28 mouse cellular contexts compared by ENCODE assay signal in genomic region chr3:139442170-139442569, GRCm38 (mm10).
A peak's percentile ranks its signal among the peaks of the same experiment; 100 is the strongest.
DNase-seq lines count a peak whose midpoint lies in the region; ATAC-seq lines count a peak whose summit lies in the region.
"Had no signal": no experiment of that assay in that cellular context is flagged by ENCODE, and none has a peak within 500 bp of the region (broad histone marks: within the 10 kb centered on the region; RNA-seq: fewer than 3 reads in every experiment).

No protein-coding gene starts in this region.

- H3K27ac ChIP-seq in forebrain, embryonic 14.5 days (ENCODE audit: low read depth, low read length) = no peak overlapping the region
- no peak overlapping the region for H3K27ac ChIP-seq in forebrain, embryonic 15.5 days (replicated peaks)
- no peak overlapping the region for H3K27ac ChIP-seq in heart, embryonic 11.5 days (ENCODE audit: low read depth, low read length)
- peak overlapping the region; percentile 19 to 62; a peak in 1 of 4 replicates for H3K27ac ChIP-seq in heart, embryonic 14.5 days (replicated peaks in 1 of 2; ENCODE audit: control insufficient read depth in 1 of 2, insufficient read depth in 1 of 2, low read depth in 2 of 2, low read length in 2 of 2)
- H3K27ac ChIP-seq in hindbrain, embryonic 13.5 days = no peak overlapping the region
- H3K27ac ChIP-seq: embryonic facial prominence, embryonic 13.5 days; forebrain, embryonic 10.5 days; heart, embryonic 10.5 days; hindbrain, embryonic 12.5 days; intestine, embryonic 15.5 days; kidney, embryonic 15.5 days had no signal

- no peaks in the 10 kb centered on the region for H3K36me3 ChIP-seq in forebrain, embryonic 14.5 days (ENCODE audit: control insufficient read depth, insufficient read depth, low read length)
- no peaks in the 10 kb centered on the region for H3K36me3 ChIP-seq in forebrain, embryonic 15.5 days
- H3K36me3 ChIP-seq in heart, embryonic 11.5 days (ENCODE audit: control insufficient read depth, insufficient read depth, low read length) = no peaks in the 10 kb centered on the region
- no peaks in the 10 kb centered on the region for H3K36me3 ChIP-seq in heart, embryonic 14.5 days (ENCODE audit: control insufficient read depth, insufficient read depth, low read length)
- no peaks in the 10 kb centered on the region for H3K36me3 ChIP-seq in hindbrain, embryonic 13.5 days
- H3K36me3 ChIP-seq: embryonic facial prominence, embryonic 13.5 days; forebrain, embryonic 10.5 days; G1E; heart, embryonic 10.5 days; hindbrain, embryonic 12.5 days; intestine, embryonic 15.5 days; kidney, embryonic 15.5 days had no signal

- WGBS in forebrain, embryonic 14.5 days = 58% methylated on average over 7 of the region's 7 CpGs
- 59% methylated on average over 7 of the region's 7 CpGs for WGBS in forebrain, embryonic 15.5 days
- 54% methylated on average over 7 of the region's 7 CpGs for WGBS in heart, embryonic 11.5 days (ENCODE audit: insufficient replicate concordance)
- WGBS in heart, embryonic 14.5 days = 17% methylated on average over 7 of the region's 7 CpGs
- WGBS in hindbrain, embryonic 13.5 days = 76% methylated on average over 7 of the region's 7 CpGs

- H3K9ac ChIP-seq in forebrain, embryonic 14.5 days (ENCODE audit: low read length) = no peak overlapping the region
- no peak overlapping the region for H3K9ac ChIP-seq in forebrain, embryonic 15.5 days (replicated peaks)
- H3K9ac ChIP-seq in heart, embryonic 11.5 days (ENCODE audit: low read depth, low read length) = no peak overlapping the region
- no peak overlapping the region for H3K9ac ChIP-seq in heart, embryonic 14.5 days (ENCODE audit: low read length)
- H3K9ac ChIP-seq in hindbrain, embryonic 13.5 days = no peak overlapping the region
- H3K9ac ChIP-seq: embryonic facial prominence, embryonic 13.5 days; hindbrain, embryonic 12.5 days; intestine, embryonic 15.5 days; kidney, embryonic 15.5 days had no signal

- H3K4me1 ChIP-seq in forebrain, embryonic 14.5 days (ENCODE audit: control insufficient read depth, insufficient read depth, low read length) = 0 out of 2 replicates have a peak, but pooled peaks cover 2% of the 10 kb centered on the region
- no peaks in the 10 kb centered on the region for H3K4me1 ChIP-seq in forebrain, embryonic 15.5 days
- peaks cover 4% of the 10 kb centered on the region; the same call in 1 of the 2 replicates for H3K4me1 ChIP-seq in heart, embryonic 11.5 days (ENCODE audit: control insufficient read depth, insufficient read depth, low read length)
- peaks cover 0 to 6% of the 10 kb centered on the region in 2 experiments; a peak in 2 of 4 replicates for H3K4me1 ChIP-seq in heart, embryonic 14.5 days (ENCODE audit: control insufficient read depth in 2 of 2, insufficient read depth in 2 of 2, low read length in 2 of 2)
- no peaks in the 10 kb centered on the region for H3K4me1 ChIP-seq in hindbrain, embryonic 13.5 days (replicated peaks)
- H3K4me1 ChIP-seq: embryonic facial prominence, embryonic 13.5 days; forebrain, embryonic 10.5 days; heart, embryonic 10.5 days; hindbrain, embryonic 12.5 days; intestine, embryonic 15.5 days; kidney, embryonic 15.5 days had no signal

- peak; percentile 32 for DNase-seq in forebrain, embryonic 14.5 days (ENCODE audit: low spot score)
- no peak for DNase-seq in heart, adult 8-10 months (ENCODE audit: low spot score)
- no peak for DNase-seq in heart, postnatal 25 days (ENCODE audit: low spot score)
- DNase-seq: adrenal gland, postnatal 10 days; adrenal gland, postnatal 36 days; B cell, adult 2 months; cerebellum, adult 11 months; cerebellum, adult 2 months; cerebellum, adult 9-11 months; cerebellum, postnatal 25 days; gastrocnemius, postnatal 10 days; gastrocnemius, postnatal 36 days; kidney, adult 11 months; kidney, adult 8-10 months had no signal

- no peaks in the 10 kb centered on the region for H3K27me3 ChIP-seq in forebrain, embryonic 14.5 days (replicated peaks; ENCODE audit: control insufficient read depth, insufficient read depth, low read length)
- no peaks in the 10 kb centered on the region for H3K27me3 ChIP-seq in forebrain, embryonic 15.5 days
- H3K27me3 ChIP-seq in heart, embryonic 11.5 days (ENCODE audit: control insufficient read depth, insufficient read depth, low read length) = no peaks in the 10 kb centered on the region
- H3K27me3 ChIP-seq in heart, embryonic 14.5 days (ENCODE audit: control insufficient read depth, insufficient read depth, low read length) = no peaks in the 10 kb centered on the region
- H3K27me3 ChIP-seq in hindbrain, embryonic 13.5 days = no peaks in the 10 kb centered on the region
- H3K27me3 ChIP-seq: CH12.LX; embryonic facial prominence, embryonic 13.5 days; hindbrain, embryonic 12.5 days; intestine, embryonic 15.5 days; kidney, embryonic 15.5 days had no signal

- no peak overlapping the region for H3K4me2 ChIP-seq in forebrain, embryonic 14.5 days (ENCODE audit: low read length)
- no peak overlapping the region for H3K4me2 ChIP-seq in forebrain, embryonic 15.5 days (replicated peaks)
- H3K4me2 ChIP-seq in heart, embryonic 11.5 days = no peak overlapping the region
- H3K4me2 ChIP-seq in heart, embryonic 14.5 days (ENCODE audit: low read length) = peak overlapping the region; percentile 21; the same call in 1 of the 2 replicates
- no peak overlapping the region for H3K4me2 ChIP-seq in hindbrain, embryonic 13.5 days
- H3K4me2 ChIP-seq: embryonic facial prominence, embryonic 13.5 days; hindbrain, embryonic 12.5 days; intestine, embryonic 15.5 days; kidney, embryonic 15.5 days had no signal

- H3K4me3 ChIP-seq in forebrain, embryonic 14.5 days (ENCODE audit: low read depth, low read length) = no peak overlapping the region
- H3K4me3 ChIP-seq in forebrain, embryonic 15.5 days = no peak overlapping the region
- H3K4me3 ChIP-seq in heart, embryonic 11.5 days (ENCODE audit: low read depth, low read length) = no peak overlapping the region
- no peak overlapping the region for H3K4me3 ChIP-seq in heart, embryonic 14.5 days (ENCODE audit: control insufficient read depth in 1 of 2, insufficient read depth in 1 of 2, low read depth in 1 of 2, low read length in 2 of 2)
- no peak overlapping the region for H3K4me3 ChIP-seq in hindbrain, embryonic 13.5 days
- H3K4me3 ChIP-seq: embryonic facial prominence, embryonic 13.5 days; forebrain, embryonic 10.5 days; heart, embryonic 10.5 days; hindbrain, embryonic 12.5 days; intestine, embryonic 15.5 days; kidney, embryonic 15.5 days had no signal

- no peaks in the 10 kb centered on the region for H3K9me3 ChIP-seq in forebrain, embryonic 14.5 days (replicated peaks; ENCODE audit: control insufficient read depth, low read length)
- H3K9me3 ChIP-seq in forebrain, embryonic 15.5 days = no peaks in the 10 kb centered on the region
- H3K9me3 ChIP-seq in heart, embryonic 11.5 days (replicated peaks; ENCODE audit: control insufficient read depth, low read length) = no peaks in the 10 kb centered on the region
- H3K9me3 ChIP-seq in heart, embryonic 14.5 days (ENCODE audit: control insufficient read depth, low read length) = no peaks in the 10 kb centered on the region
- no peaks in the 10 kb centered on the region for H3K9me3 ChIP-seq in hindbrain, embryonic 13.5 days
- H3K9me3 ChIP-seq: embryonic facial prominence, embryonic 13.5 days; forebrain, embryonic 10.5 days; G1E; heart, embryonic 10.5 days; hindbrain, embryonic 12.5 days; intestine, embryonic 15.5 days; kidney, embryonic 15.5 days had no signal

- intact Hi-C loops in heart, postnatal 25 days (cut with DNase I) = no loop called here

- ATAC-seq in forebrain, embryonic 14.5 days = no peak
- ATAC-seq in forebrain, embryonic 15.5 days (replicated peaks) = no peak
- ATAC-seq in heart, embryonic 11.5 days (replicated peaks; ENCODE audit: insufficient number of reproducible peaks, low FRiP score, low TSS enrichment) = peak; percentile 52; the same call in 1 of the 2 replicates
- peak; percentile 56; the same call in 1 of the 2 replicates for ATAC-seq in heart, embryonic 14.5 days (ENCODE audit: insufficient number of reproducible peaks, insufficient read depth, low FRiP score, low read depth)
- ATAC-seq in hindbrain, embryonic 13.5 days (ENCODE audit: low FRiP score) = no peak
- ATAC-seq: hindbrain, embryonic 16.5 days; intestine, embryonic 15.5 days; Patski had no signal

Comparison
In these comparisons a context has a peak if more than half of its experiments do, and no peak if none do; other contexts are left out.
1. H3K27ac ChIP-seq: peak in heart, embryonic 14.5 days (2 of 2); none in forebrain, embryonic 14.5 days (single experiment), forebrain, embryonic 15.5 days (single experiment), heart, embryonic 11.5 days (single experiment) and hindbrain, embryonic 13.5 days (single experiment).
2. ATAC-seq: peak in heart, embryonic 11.5 days (single experiment) and heart, embryonic 14.5 days (single experiment); none in forebrain, embryonic 14.5 days (single experiment), forebrain, embryonic 15.5 days (single experiment) and hindbrain, embryonic 13.5 days (single experiment).